Mouse (Mus musculus) megakaryocyte, adult 5-6 weeks (primary cell): ENCODE data around the gene Rita1. TPM values are rescaled to one million over a fixed set of nuclear protein-coding genes. Genes with fewer than 3 reads are reported as not detected.

Experiments used
- ATAC-seq: 2 replicates; pipeline ENCODE4 v1.8.0; 2016; ENCODE audit warnings: mild to moderate bottlenecking, inconsistent platforms; ENCODE audit not compliant: poor library complexity, severe bottlenecking
- total RNA-seq, 2 experiments: library from RNA; stranded (forward) in 1 of 2; stranded (reverse) in 1 of 2; fragments of 153-499, 151-499 nt in 1 of 2; fragments of 221-1000, 200-1000 nt in 1 of 2; gene quantifications; 2 replicates each; pipeline versions ENCODE4 v1.2.3 to v1.2.4; 2015 to 2017

Gene Rita1
- total RNA-seq, 2 experiments from 2014 or later: 2.2 to 3.0 TPM

DNA sequence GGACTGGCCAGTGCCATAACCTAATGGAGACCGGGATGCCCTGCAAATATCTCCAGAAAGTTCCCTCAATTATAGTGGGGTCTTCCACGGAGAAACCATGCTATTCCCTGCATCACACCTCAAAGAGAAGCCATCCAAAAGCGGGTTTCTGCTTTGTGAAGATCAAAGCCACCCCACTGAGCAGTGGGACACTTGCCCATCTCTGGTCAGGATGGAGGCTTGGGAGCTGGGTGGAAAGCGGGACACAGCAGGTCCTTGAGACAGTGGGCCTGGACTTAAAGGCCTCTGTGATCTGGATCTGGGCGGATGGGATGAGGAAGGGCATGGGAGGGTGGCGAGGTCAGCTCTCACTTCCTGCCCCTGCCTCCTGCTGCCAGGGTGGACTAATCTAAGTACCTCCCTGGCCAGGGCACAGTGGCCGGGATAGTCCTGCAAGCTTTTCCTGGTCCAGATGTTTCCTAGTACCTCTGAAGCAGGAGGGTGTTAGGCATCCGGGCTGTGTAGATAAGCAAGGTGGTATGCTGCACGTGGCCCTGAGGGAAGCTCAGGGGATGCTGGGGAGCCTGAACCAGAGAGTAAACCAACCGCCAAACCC lies 37.8 kb downstream of the Rita1 start:
- no peak for ATAC-seq

DNA sequence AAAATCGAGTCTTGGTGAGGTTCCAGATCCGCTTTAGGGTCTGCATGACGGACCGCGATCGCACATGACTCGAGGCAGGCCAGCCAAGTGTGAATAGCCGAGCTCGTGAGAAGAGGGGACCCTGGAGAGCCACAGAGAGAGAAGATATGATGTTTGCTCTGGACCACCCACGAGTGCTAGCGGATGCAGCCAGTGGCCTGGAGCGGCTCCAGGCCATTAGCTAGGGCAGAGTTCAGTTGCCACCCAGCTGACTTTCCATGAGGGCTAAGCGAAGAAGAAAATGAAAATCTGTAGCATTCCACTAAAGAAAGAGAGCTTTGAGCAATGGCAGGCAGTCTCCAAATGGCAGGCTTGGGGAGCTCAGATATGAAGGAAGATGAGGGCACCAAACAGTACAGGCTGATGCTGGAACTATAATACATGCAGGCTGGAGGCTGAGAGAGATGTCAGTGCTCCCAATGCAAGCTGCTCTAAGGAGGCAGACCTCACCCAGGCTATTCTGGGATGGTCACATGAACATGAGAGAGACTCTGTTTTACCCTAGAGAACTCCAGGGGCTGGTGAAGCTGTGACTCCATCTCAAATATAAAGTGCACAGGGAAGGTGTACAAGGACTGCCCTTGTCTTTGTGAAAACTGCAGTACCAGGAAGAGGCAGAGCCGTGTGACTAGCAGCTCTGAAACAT lies 41.2 kb downstream of the Rita1 start:
- no peak for ATAC-seq

DNA sequence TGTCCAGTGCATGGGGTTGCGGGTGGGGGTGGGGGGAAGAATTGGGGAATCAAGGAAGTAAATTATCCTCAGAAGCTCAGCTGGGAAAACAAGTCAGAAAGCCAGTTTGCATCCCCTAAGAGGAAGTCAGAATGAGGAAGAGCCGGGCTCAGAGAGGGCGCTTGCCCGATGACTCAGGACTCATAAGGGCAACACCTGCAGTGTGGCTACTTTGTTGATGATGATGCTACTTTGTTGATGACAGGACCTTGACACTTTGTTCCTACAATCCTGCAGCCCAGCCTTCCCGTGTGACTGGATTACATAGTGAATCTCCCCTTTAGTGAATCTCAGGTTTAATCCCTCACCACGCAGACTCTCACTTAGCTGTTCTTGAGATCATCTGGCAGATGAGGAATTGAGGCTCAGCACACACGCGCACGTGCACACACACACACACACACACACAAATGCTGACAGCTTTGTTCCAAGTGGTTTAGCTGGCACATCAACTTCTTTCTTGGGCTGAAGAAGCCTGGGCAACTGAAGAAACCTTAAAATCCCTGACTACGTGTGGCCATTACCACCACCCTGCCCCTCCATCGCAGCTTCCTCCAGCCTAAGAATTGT lies 42.0 kb downstream of the Rita1 start:
- peak; percentile 96 for ATAC-seq

DNA sequence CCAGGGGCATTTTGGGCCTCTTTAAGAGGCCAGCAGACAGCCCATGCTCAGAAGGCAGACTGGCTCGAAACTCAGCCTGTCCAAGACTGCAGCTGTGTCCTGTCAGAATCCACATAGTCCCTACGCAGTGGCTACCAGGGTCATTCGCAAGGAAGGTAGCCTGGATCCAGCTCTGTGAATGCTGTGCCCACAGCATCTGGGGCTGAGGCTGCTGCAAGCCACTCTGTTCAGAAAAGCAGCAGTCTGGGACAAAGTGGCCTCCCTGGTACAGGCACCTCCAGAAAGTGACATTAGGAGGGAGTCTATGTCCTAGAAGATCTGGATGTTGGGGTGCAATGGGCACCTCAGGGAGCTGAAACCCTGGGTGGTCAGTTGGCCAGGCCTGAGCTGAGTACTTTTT lies 42.6 kb downstream of the Rita1 start:
- ATAC-seq: no peak

DNA sequence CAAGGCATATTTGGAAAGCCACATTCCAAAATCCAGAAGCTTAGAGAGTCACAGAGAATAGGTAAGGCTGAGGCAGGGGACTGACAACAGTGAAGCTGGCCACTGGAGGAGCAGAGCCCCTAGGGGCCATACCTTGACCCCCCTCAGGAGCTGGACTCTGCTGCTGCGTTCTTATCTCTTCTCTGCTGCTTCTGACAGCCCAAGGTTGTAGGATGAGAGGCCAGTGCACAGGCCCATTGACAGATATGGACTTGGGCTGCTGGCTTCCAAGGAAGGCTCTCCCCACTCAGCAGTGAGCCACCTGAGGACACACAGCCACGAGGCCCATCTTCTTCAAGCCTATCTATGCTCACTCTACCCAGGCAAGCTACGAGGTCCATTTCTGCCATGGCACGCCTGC lies 43.4 kb downstream of the Rita1 start:
- no peak for ATAC-seq

DNA sequence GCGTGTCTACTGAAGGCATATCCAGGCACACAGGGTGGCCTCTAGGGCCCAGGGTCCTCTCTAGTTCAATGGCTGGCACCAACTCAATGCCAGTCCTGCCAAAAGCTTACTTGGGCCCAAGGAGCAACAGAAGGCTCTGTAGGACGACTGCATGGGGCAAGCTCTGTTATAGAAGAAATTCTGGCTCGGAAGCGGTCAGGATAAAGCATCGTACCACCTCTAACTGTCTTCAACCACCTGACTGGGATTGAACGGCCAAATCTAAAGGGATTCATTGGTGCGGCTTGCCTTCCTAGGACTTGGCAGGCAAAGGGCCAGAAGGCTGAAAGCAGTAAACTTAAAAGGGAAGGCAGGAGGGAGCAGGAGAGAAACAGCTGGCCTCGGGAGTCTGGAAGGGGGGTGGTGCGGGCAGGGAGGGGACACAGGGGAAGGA lies 44.0 kb downstream of the Rita1 start:
- no peak for ATAC-seq

DNA sequence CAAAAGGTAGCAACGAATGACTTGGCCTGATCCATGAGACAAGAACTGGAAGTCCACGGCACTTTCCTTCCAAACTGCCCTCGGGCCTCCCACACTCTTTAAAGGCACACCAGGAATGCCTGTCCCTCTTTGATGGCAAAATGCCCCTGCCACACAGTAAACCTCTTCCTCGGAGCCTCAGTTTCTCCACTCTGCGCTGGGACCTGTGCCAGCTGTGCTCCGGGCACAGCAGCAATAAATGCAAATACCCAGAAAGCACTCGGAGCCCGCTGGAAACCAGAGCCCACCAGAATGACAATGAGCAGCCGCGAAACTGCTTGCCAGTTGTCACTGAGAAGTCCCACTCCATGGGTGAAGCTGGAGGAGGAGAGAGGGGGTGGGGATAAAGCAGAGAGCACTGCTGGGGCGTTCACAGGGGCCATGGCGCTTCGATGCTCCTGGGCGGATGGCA lies 44.6 kb downstream of the Rita1 start:
- ATAC-seq: no peak

DNA sequence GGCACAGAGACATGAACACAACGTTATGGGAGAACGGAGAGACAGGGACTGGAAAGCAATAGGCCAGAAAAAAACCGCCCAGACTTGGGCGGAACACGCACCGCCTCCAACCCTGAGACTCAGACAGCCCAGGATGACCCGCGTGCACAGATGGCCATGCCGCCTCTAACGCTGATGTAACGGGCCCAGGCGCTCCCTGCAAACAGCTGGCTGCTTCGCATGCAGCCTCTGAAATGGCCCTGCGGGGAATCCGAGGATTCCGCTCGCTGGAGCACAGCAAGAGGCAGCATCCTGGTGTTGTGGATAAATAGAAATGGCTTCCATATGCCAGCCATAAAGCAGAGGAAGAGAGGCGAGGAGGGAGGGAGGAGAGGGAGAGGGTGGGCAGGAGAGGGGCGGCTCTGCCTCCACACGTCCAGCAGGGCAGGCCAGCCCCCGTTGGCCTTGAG lies 45.1 kb downstream of the Rita1 start:
- ATAC-seq: no peak

DNA sequence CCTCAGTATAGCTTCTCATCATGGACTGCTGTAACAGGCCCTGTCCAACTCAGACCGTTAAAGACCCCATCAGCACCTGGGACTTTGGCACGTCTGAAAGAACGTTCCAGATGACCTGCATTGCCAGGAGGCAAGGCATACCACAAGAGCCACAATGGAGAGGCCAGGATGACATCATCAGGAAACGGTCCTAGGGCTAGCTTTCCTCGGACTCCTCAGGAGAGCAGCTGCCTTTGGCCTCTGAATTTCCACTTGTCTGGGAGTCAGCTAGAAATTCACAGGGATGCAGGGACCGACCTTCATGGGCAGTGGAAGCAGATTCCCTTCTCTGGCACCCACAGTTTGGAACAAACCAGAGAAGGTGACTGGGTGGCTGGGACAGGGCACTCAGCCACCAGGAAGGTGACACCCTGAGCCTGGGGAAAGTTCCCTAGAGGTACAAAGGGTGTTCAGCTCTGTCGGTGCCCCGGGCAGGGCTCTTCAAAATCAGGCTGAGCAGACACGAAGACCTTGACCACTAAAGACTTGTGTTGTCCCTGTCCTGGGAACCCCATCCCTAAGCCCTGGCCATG lies 45.6 kb downstream of the Rita1 start:
- no peak for ATAC-seq

DNA sequence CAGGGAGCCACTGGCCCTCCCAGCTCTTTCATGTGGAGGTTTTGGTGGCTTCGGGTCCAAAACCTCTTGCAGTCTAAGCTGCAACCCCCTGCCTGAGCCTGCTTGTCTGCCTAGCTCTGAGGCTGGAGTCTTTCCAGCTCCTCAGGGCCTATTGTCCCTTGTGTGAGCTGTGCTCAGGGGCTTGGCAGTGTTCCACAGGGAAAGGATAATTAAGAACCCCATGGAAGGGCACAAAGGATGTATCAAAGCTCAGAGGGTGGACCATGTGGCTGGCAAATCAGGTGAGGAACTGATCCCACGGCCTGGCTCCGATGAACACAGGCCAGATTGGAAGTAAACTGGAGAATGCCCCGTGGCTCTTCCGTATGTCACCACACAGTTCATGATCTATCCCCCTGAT lies 46.3 kb downstream of the Rita1 start:
- ATAC-seq: no peak

DNA sequence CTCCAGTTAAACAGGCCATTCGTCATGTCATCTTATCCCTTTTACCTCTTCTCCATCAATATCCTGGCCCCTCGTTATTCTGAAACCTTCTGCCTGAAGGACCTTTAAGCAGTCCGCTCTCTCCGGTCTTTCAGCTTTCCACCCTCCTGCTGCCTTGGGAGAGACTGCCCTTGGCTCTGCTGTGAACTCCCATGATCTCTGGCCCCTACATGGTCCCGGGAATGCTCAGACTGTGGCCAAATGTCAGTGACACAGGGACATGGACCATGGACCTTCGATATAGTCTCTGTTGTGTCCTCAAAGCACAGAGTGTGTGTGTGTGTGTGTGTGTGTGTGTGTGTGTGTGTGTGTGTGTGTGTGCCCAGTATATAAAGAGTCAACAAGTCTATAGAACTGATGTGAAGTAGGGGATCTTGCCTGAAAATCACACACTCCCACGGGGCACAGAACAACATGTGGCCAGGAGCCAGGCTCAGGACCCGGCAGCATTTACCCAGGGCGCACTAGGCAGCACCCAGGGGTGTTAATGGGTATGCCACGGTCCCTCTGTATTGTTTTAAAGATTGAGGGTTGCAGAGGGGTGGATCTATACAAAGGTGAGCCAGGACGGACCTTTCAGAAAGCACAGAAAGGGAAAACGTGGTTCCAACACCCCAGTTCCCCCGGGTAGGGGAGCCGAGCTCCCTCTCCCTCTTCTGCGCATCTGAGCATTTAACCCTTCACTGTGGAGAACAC lies 47.1 kb downstream of the Rita1 start:
- ATAC-seq: no peak

DNA sequence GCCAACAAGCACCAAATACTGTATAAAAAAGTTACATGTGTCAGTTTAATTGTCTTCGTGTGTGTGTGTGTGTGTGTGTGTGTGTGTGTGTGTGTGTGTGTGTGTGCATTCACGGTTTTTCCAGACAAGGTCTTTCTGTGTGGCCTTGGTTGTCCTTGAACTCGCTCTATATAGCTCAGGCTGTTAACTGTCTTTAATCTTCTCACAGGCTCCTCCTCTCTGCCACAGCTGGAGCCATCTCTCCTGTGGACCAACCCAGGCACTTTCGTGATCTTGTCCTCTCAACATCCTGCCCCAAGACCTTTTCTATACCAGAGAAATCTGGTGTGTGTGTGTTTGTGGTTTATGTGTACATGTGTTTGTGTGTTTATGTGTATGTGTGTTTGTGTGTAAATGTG lies 48.5 kb downstream of the Rita1 start:
- ATAC-seq: no peak

DNA sequence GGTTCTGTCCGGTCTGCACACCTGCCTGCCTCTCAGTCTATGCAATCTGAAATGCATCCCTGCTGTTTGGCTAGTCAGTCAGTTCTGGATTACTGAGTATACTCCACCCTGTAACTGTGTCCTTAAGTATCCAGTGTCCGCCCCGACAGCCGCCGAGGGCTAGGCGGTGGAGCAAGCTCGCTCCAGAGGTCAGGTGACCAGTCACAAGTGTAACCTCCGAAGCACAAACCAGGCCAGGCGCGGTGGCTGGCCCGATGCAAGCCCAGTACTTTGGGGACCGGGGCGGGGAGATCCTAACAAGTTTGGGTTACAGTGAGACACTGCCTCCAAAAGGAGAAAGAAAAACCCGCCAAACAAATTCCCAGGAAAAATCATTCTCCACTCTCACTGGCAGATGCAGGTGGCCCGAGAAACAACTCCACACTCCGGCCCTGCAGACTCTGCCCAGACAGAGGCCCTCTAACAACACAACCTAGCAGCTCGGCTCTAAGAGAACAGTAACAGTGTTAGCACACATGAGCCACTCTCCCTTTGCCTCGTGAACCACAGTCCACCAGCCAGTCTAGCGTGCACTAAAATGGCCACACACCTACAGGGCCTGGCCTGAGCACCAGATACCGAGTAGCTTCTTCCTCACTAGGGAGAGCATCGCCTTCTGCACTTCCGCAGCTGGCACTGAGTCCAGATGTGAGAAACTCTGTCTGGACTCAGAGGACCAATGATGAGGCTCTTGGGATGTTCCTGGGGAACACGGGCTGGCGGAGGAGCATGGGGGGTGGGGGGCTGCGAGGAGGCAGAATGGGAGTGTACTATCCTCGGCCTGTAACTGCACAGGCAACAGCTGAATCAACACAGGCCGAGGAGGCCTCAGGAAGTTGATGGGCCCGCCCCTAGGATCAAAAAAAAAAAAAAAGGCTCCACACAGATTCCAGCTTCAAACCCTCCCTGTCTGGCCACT lies 49.2 kb downstream of the Rita1 start:
- ATAC-seq: no peak

DNA sequence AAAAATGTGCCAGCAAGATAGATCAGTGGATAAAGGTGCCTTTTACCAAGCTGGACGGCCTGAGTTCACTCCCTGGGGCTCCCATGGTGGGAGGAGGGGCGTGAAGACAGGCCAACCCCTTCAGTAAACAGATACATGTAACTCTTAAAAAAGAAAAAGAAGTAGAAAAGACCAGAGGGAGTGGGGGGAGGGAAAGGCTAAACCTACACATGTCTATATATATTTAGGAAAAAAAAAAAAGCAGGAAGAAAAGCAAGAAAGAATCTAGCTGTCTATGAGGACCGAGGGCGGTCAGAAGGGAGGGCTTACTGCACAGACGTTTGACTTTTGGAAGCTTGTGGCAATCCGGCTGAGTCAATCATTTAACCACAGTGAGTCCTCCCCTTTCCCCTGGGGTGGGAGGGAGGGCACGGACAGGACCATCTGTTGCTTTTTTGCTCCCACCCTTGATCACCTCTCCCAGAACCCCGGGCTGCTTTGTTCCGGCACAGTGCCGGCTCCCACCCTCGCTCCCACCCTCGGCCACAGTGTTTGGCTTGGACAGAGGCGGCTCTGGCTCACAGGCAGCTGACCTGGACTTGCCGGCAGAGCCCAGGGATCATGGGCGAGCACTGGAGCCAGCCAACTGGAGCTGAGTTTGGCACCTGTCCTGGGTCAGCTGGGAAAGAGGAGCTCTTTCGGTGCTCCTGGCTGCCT lies 51.6 kb downstream of the Rita1 start:
- peak; percentile 53 for ATAC-seq

DNA sequence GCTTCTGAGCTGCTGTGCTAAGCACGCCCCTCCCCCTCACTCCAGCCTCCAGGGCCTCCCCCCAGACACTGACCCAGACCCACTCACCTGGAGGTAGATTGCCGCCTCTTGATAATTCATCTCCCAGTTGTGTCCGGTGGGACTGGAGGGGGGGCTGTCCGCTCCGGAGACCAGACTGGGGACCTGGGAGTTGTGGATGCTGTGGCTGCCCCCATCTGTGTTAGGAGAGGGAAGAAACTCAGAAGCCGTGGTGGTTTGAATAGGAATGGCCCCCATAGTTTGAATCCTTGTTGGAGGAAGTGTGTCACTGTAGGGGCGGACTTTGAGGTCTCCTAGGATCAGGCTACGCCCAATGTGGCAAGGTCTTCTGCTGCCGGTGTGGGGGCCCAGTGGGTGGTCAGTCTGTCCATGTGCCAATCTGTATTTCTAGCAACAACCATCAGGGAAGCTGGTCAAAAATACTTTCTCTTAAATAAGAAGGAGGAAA lies 52.2 kb downstream of the Rita1 start:
- ATAC-seq: peak; percentile 54

DNA sequence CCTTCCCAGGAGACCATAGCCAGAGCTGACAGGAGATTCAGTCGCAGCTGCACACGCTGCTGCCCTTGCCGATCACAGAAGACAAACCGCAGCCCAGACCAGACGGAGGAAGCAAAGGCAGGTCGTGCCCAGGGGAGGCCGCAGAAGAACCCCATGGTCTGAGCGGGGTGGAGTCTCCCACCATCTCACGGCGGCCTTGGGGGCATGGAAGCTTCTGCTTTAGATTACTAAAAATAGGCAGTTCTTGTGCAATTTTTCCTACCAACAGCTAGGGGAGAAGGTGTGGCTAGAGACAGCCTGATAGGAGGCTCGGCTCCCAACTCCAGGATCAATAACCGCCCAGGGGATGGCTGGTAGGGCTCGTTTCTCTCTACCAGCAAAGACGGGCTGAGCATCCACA lies 53.6 kb downstream of the Rita1 start:
- peak; percentile 81 for ATAC-seq

DNA sequence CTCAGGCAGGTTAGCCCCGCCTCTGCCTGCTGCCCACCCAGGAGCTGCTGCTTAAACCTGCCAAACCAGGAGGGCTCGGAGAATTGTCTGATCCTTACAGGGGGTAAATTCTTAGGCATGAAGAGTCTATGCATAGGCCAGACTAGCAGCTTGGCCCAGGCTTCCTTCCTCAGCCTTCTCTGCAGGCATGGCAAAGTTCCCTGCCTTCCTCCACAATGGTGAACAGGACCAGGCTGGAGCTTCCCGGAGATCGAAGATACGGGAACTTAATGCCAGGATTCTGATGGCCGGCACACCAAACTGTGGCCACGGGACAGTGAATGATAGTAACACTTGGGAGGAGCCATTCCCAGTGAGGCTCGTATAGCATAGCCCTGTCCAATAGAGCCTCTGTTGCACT lies 54.3 kb downstream of the Rita1 start:
- ATAC-seq: no peak

DNA sequence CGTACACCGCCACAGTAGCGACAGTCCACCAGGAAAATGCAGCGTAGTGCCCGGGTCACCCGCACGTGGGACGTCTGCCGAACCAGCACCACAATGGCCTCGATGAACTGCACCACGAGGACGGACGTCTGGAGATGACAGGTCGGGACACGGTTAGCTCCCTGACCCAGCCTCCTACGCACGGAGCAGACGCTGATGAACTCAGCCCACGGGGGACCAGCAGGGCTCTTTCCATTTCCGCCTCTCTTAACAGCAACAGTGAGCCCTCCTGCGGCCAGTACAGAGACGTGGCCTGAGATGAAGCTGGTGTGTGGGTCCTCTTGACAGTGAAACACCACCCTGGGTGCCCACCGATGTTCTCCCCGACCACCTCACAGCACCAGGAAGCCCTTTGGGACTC lies 56.5 kb downstream of the Rita1 start:
- no peak for ATAC-seq

DNA sequence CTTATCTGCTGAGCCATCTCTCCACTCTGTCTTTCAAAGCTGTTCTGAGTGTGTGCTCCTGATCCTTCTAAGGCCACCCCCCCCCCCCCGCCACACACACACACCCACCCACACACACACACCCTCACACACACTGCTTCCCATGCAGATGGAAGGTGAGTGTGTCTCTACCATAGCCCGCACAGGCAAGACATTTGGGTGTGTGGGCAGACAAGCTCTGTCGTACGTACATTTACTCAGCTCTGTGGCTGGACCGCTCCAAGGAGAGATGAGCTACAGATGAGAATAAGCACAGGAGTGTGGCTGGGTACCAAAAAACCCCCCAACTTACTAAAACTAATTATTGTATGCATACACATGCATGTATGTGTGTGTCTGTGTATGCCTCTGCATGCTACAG lies 61.7 kb downstream of the Rita1 start:
- ATAC-seq: no peak
